Mouse (Mus musculus): ENCODE data around the gene Phf21a. TPM values are rescaled to one million over a fixed set of nuclear protein-coding genes. Genes with fewer than 3 reads are reported as not detected.

Phf21a gene
- polyA plus RNA-seq, 1 experiment from 2014 or later = 46.2 TPM

GRCm38 (mm10) chr2:92058469-92058868 lies 34.4 kb upstream of the Phf21a start:
- no peaks in the 10 kb centered on the region for H3K9me3 ChIP-seq (ENCODE audit: control insufficient read depth, low read length)
- H3K4me3 ChIP-seq (ENCODE audit: low read depth, low read length) = peak overlapping the region; percentile 60
- peak overlapping the region; percentile 47 for H3K9ac ChIP-seq (ENCODE audit: low read depth, low read length)
- H3K27ac ChIP-seq (ENCODE audit: low read depth, low read length) = no peak overlapping the region
- peaks cover 3% of the 10 kb centered on the region; the same call in 1 of the 2 replicates for H3K4me1 ChIP-seq (replicated peaks; ENCODE audit: control insufficient read depth, insufficient read depth, low read length)
- ATAC-seq (ENCODE audit: low FRiP score) (peak; percentile 52; the same call in 1 of the 2 replicates), DNase-seq (ENCODE audit: low spot score) (peak; percentile 96)
- peaks cover 40% of the 10 kb centered on the region for H3K27me3 ChIP-seq (ENCODE audit: control insufficient read depth, insufficient read depth, low read length)
- under 1% methylated on average over 29 of the region's 29 CpGs for WGBS
- no peaks in the 10 kb centered on the region for H3K36me3 ChIP-seq (ENCODE audit: control insufficient read depth, insufficient read depth, low read length)
- peak overlapping the region; percentile 98 for H3K4me2 ChIP-seq (replicated peaks; ENCODE audit: low read depth, low read length)

GRCm38 (mm10) chr2:92058936-92059335 lies 34.0 kb upstream of the Phf21a start:
- H3K27ac ChIP-seq (ENCODE audit: low read depth, low read length) = no peak overlapping the region
- H3K9ac ChIP-seq (ENCODE audit: low read depth, low read length) = peak overlapping the region; percentile 57
- peak overlapping the region; percentile 98 for H3K4me2 ChIP-seq (replicated peaks; ENCODE audit: low read depth, low read length)
- H3K9me3 ChIP-seq (ENCODE audit: control insufficient read depth, low read length) = no peaks in the 10 kb centered on the region
- no peak; the same call in 1 of the 2 replicates for ATAC-seq (ENCODE audit: low FRiP score)
- 4% methylated on average over 11 of the region's 11 CpGs for WGBS
- H3K4me3 ChIP-seq (ENCODE audit: low read depth, low read length) = peak overlapping the region; percentile 60
- peaks cover 40% of the 10 kb centered on the region for H3K27me3 ChIP-seq (ENCODE audit: control insufficient read depth, insufficient read depth, low read length)
- H3K36me3 ChIP-seq (ENCODE audit: control insufficient read depth, insufficient read depth, low read length) = no peaks in the 10 kb centered on the region
- no peak for DNase-seq (ENCODE audit: low spot score)
- peaks cover 3% of the 10 kb centered on the region; the same call in 1 of the 2 replicates for H3K4me1 ChIP-seq (replicated peaks; ENCODE audit: control insufficient read depth, insufficient read depth, low read length)

- Histone ChIP-seq H3K27me3 (ENCODE audit: control insufficient read depth, insufficient read depth, low read length) (peaks cover 33% of the 10 kb centered on the region), H3K4me1 (replicated peaks; ENCODE audit: control insufficient read depth, insufficient read depth, low read length) (peaks cover 3% of the 10 kb centered on the region; the same call in 1 of the 2 replicates), H3K9ac (ENCODE audit: low read depth, low read length) (peak overlapping the region; percentile 57), H3K4me2 (replicated peaks; ENCODE audit: low read depth, low read length) (peak overlapping the region; percentile 98), H3K36me3 (ENCODE audit: control insufficient read depth, insufficient read depth, low read length) (no peaks in the 10 kb centered on the region), H3K27ac (ENCODE audit: low read depth, low read length) (peak overlapping the region; percentile 24; the same call in 1 of the 2 replicates), H3K9me3 (ENCODE audit: control insufficient read depth, low read length) (no peaks in the 10 kb centered on the region), H3K4me3 (ENCODE audit: low read depth, low read length) (peak overlapping the region; percentile 60)
- peak; percentile 75 for DNase-seq (ENCODE audit: low spot score)
- peak; percentile 82 for ATAC-seq (ENCODE audit: low FRiP score)
- WGBS = under 1% methylated on average over 62 of the region's 63 CpGs
Observed at GRCm38 (mm10) chr2:92059481-92060220, 33.3 kb upstream of the Phf21a start.

GRCm38 (mm10) chr2:92060291-92060690 lies 32.6 kb upstream of the Phf21a start:
- DNase-seq (ENCODE audit: low spot score) (no peak), ATAC-seq (ENCODE audit: low FRiP score) (no peak)
- peaks cover 31% of the 10 kb centered on the region for H3K27me3 ChIP-seq (ENCODE audit: control insufficient read depth, insufficient read depth, low read length)
- H3K4me3 ChIP-seq (ENCODE audit: low read depth, low read length) = peak overlapping the region; percentile 60
- H3K36me3 ChIP-seq (ENCODE audit: control insufficient read depth, insufficient read depth, low read length) = no peaks in the 10 kb centered on the region
- H3K4me2 ChIP-seq (replicated peaks; ENCODE audit: low read depth, low read length) = peak overlapping the region; percentile 98
- H3K9ac ChIP-seq (ENCODE audit: low read depth, low read length) = peak overlapping the region; percentile 57; the same call in 1 of the 2 replicates
- no peak overlapping the region for H3K27ac ChIP-seq (ENCODE audit: low read depth, low read length)
- WGBS = 9% methylated on average over 6 of the region's 6 CpGs
- H3K4me1 ChIP-seq (replicated peaks; ENCODE audit: control insufficient read depth, insufficient read depth, low read length) = peaks cover 3% of the 10 kb centered on the region; the same call in 1 of the 2 replicates
- H3K9me3 ChIP-seq (ENCODE audit: control insufficient read depth, low read length) = no peaks in the 10 kb centered on the region

- no peaks in the 10 kb centered on the region for H3K36me3 ChIP-seq (ENCODE audit: control insufficient read depth, insufficient read depth, low read length)
- no peak overlapping the region for H3K9ac ChIP-seq (ENCODE audit: low read depth, low read length)
- no peak for DNase-seq (ENCODE audit: low spot score)
- ATAC-seq (ENCODE audit: low FRiP score) = no peak
- WGBS = 82% methylated on average over 5 of the region's 5 CpGs
- peaks cover 3% of the 10 kb centered on the region; the same call in 1 of the 2 replicates for H3K4me1 ChIP-seq (replicated peaks; ENCODE audit: control insufficient read depth, insufficient read depth, low read length)
- H3K9me3 ChIP-seq (ENCODE audit: control insufficient read depth, low read length) = no peaks in the 10 kb centered on the region
- H3K27ac ChIP-seq (ENCODE audit: low read depth, low read length) = no peak overlapping the region
- H3K4me2 ChIP-seq (replicated peaks; ENCODE audit: low read depth, low read length) = no peak overlapping the region
- peaks cover 31% of the 10 kb centered on the region for H3K27me3 ChIP-seq (ENCODE audit: control insufficient read depth, insufficient read depth, low read length)
- no peak overlapping the region for H3K4me3 ChIP-seq (ENCODE audit: low read depth, low read length)
Observed at GRCm38 (mm10) chr2:92061337-92061736, 31.6 kb upstream of the Phf21a start.

- Histone ChIP-seq H3K9me3 (ENCODE audit: control insufficient read depth, low read length) (no peaks in the 10 kb centered on the region), H3K4me2 (replicated peaks; ENCODE audit: low read depth, low read length) (no peak overlapping the region), H3K4me1 (replicated peaks; ENCODE audit: control insufficient read depth, insufficient read depth, low read length) (peaks cover 3% of the 10 kb centered on the region; the same call in 1 of the 2 replicates), H3K36me3 (ENCODE audit: control insufficient read depth, insufficient read depth, low read length) (no peaks in the 10 kb centered on the region), H3K27ac (ENCODE audit: low read depth, low read length) (no peak overlapping the region), H3K4me3 (ENCODE audit: low read depth, low read length) (no peak overlapping the region), H3K27me3 (ENCODE audit: control insufficient read depth, insufficient read depth, low read length) (peaks cover 22% of the 10 kb centered on the region), H3K9ac (ENCODE audit: low read depth, low read length) (no peak overlapping the region)
- WGBS = 64% methylated on average over 5 of the region's 5 CpGs
- no peak for ATAC-seq (ENCODE audit: low FRiP score)
- DNase-seq (ENCODE audit: low spot score) = no peak
Observed at GRCm38 (mm10) chr2:92063106-92063505, 29.8 kb upstream of the Phf21a start.

GRCm38 (mm10) chr2:92065269-92065888 lies 27.5 kb upstream of the Phf21a start:
- Histone ChIP-seq H3K4me2 (replicated peaks; ENCODE audit: low read depth, low read length) (no peak overlapping the region), H3K4me3 (ENCODE audit: low read depth, low read length) (no peak overlapping the region), H3K27me3 (ENCODE audit: control insufficient read depth, insufficient read depth, low read length) (peaks cover 9% of the 10 kb centered on the region), H3K4me1 (replicated peaks; ENCODE audit: control insufficient read depth, insufficient read depth, low read length) (no peaks in the 10 kb centered on the region), H3K36me3 (ENCODE audit: control insufficient read depth, insufficient read depth, low read length) (no peaks in the 10 kb centered on the region), H3K27ac (ENCODE audit: low read depth, low read length) (no peak overlapping the region), H3K9ac (ENCODE audit: low read depth, low read length) (no peak overlapping the region), H3K9me3 (ENCODE audit: control insufficient read depth, low read length) (no peaks in the 10 kb centered on the region)
- DNase-seq (ENCODE audit: low spot score) = no peak
- no peak for ATAC-seq (ENCODE audit: low FRiP score)
- WGBS = 91% methylated on average over 8 of the region's 8 CpGs

- Histone ChIP-seq H3K4me3 (ENCODE audit: low read depth, low read length) (no peak overlapping the region), H3K4me1 (replicated peaks; ENCODE audit: control insufficient read depth, insufficient read depth, low read length) (no peaks in the 10 kb centered on the region), H3K36me3 (ENCODE audit: control insufficient read depth, insufficient read depth, low read length) (no peaks in the 10 kb centered on the region), H3K9ac (ENCODE audit: low read depth, low read length) (no peak overlapping the region), H3K9me3 (ENCODE audit: control insufficient read depth, low read length) (no peaks in the 10 kb centered on the region), H3K27me3 (ENCODE audit: control insufficient read depth, insufficient read depth, low read length) (peaks cover 4% of the 10 kb centered on the region), H3K27ac (ENCODE audit: low read depth, low read length) (no peak overlapping the region), H3K4me2 (replicated peaks; ENCODE audit: low read depth, low read length) (no peak overlapping the region)
- WGBS = 59% methylated on average over 6 of the region's 6 CpGs
- ATAC-seq (ENCODE audit: low FRiP score) = no peak
- DNase-seq (ENCODE audit: low spot score) = no peak
Observed at GRCm38 (mm10) chr2:92065938-92066337, 27.0 kb upstream of the Phf21a start.
